Mouse (Mus musculus): ENCODE measurements around the gene Slc12a4. TPM values are rescaled to one million over a fixed set of nuclear protein-coding genes. Genes with fewer than 3 reads are reported as not detected.

The Slc12a4 gene
- total RNA-seq, 4 experiments from 2014 or later = 39.9 to 50.4 (median 43.5) TPM

GRCm38 (mm10) chr8:105971019-105971720, 5.3 kb upstream of the Slc12a4 start:
- DNase-seq (ENCODE audit: low spot score) = no peak

GRCm38 (mm10) chr8:105969367-105969766, 3.5 kb upstream of the Slc12a4 start:
- DNase-seq (ENCODE audit: low spot score) = no peak

DNA sequence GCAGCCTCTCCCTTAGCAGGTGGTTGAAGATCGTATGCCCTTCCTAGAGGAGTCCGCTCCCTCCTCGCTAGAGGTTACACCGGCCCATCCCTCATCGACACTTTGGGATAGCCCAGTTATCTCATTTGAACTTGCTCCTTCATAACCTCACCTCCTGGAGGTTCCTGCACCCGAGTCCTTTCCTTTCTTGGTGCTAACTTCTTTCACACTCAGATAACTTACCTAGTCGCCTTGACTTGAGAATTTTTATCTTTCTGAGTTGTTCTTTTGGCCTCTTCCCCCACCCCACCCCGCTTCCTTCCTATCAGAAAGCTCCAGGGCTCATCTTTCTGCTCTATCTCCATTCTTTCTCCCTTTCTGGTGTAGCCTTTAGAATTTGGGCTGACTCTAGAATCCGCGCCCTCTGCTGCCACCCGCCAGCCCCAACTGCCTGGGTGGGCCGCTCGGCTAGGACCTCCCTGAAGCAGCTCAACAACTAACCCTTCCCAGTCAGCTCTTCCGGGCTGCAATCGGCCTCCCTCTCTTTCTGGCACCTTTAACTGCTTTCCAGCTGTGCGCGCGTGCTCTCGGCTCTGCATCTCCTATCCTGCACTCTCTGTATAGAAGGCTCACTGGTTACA, 905 bp upstream of the Slc12a4 start:
- no peak for DNase-seq (ENCODE audit: low spot score)

DNA sequence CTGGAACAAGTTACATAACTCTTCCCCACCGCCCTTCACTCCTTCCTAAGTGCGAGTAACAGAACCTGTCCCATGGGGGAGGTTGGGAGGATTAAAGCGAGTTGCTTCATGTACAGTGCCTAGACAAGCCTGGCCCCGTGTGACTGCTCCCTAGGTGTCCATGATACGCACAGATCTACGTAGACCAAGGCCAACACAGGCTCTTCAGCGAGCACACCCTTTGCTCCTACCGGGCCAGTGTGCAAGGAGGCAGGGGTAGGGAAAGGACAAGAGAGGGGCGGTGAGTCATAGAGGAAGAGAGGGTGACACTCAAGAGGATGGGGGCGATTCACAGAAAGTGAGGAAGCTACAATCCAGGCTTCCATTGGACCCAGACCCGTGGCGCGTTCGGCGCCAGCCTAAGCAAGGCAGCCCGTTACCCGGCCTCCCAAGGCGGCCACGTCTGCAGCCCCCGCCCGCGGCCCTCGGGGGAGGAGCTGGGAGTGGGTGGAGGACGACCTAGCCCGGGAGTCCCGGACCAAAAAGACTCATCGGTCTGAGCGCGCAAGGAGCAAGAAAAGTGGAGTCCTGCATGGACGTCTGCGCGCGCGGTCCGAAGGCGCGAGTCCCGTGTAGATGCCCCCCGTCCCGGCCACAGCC, 512 bp downstream of the Slc12a4 start:
- peak; percentile 18 for DNase-seq (ENCODE audit: low spot score)

DNA sequence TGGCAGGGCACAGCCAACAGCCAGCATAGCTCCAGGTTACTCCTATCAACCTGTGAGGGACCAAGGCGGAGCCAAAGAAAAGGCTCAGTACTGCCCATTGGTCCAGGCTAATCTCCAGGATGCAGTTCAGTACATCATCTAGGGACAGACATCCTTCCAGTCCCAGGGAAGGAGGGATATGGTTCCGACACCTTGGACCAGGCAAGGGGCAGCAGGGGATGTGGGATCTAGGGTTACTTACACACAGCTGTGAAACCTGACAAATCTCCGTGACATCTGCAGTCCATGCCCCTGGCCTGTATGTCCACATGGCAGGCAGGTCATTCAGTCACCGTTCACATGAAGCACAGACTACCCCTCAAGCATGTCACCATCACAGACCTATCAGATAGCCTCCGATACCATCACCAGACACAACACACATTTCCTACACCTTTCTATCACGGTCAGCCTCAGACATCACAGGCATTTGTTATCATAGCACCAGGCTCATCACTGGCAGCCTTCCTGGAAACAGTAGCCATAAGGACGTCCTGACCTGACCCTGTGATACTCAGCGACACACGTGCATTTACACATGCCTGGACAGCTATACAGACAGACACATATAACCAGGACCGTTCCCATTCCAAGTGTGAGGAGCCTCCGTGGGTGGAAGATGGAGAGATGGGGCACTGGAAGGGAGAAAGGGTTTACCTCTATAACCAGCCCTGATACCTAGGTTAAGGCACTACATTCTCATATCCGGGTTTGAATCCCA, 1.2 kb downstream of the Slc12a4 start:
- DNase-seq (ENCODE audit: low spot score) = no peak

GRCm38 (mm10) chr8:105961536-105961935, 4.4 kb downstream of the Slc12a4 start:
- no peak for DNase-seq (ENCODE audit: low spot score)

DNA sequence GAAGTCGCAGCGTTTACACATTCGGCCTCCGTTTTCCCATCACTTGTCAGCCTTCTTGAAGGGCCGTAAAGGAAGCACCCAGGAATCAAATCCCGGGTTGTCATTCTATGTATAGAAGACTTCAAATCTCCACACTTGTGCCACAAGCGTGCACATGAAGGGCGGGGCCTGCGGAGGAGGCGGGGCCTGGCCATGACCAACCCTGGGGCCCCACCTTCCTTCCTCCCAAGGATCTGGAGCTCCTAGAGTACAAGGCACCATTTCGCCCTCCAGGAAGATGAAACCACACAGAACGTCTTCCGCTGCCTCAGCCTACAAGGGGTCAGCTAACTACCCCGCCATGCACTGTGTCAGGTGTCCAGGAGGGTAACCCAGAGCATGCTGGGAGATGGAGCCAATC, 4.8 kb downstream of the Slc12a4 start:
- DNase-seq (ENCODE audit: low spot score) = no peak

DNA sequence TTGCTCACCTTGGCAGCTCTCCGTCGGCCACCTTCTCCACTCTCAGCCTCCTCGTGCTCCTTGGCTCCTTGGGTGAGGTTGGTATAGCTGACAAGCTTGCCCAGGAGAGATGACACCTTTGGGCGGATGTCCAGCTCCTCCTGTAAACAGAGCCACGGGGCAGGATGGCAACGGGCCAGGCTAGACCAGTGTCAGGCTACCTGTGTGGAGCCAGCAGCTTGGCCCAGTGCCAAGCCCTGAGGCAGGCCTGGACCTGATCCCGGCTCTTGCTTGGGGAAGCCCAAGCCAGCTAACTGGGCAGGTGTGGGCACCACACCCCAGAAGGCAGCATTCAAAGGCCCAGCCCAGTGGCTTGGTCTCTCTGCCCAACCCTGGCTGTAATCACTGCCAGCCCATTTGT, 6.5 kb downstream of the Slc12a4 start:
- DNase-seq (ENCODE audit: low spot score) = peak; percentile 28

GRCm38 (mm10) chr8:105957813-105958212, 8.1 kb downstream of the Slc12a4 start:
- DNase-seq (ENCODE audit: low spot score) = peak; percentile 75

DNA sequence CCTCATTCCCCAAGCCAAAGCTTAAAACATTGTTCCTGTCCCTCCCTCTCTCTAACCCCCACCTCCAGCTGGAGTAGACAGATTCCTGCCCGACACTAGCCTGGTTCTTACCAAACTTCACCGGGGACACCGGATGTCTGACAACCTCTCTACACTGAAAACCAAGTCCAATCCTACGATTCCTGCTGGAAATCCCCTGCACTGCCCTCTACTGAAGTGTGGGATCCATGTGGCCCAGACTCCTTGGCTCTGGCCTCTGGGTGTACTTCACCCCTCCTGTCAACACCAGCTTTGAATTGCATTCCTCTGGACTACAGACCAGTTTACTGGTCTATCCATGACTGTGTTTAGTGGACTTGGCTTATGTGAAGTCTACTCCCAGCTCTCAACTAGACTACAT, 9.3 kb downstream of the Slc12a4 start:
- DNase-seq (ENCODE audit: low spot score) = peak; percentile 45

DNA sequence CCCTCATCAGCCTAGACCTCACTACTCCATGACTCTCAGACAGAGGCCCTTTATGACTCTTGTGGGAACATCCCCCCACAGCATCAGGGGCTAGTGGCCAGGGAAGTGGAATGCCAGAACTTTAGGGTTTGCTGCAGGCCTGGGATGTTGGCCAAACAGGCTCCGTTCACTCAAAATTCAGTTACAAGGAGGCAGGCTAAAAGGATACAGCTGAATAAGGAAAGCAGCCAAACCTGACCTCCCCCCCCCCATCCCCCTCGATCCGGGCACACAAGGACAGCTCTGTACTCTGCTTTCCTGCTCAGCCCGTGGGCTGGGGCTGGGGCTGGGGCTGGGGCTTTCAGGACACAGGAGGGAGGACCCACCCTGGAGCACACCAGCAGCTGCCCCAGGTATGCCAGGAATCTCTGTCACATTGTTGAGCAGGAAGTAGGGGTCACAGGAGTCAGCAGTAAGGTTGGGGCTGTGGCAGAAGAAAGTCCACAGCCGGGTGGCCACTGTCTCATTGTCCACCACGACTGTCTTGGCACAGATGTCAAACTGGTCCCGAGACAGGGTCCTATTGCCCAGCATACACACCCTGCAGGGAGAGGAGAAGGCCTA, 14.7 kb downstream of the Slc12a4 start:
- DNase-seq (ENCODE audit: low spot score) = peak; percentile 33

DNA sequence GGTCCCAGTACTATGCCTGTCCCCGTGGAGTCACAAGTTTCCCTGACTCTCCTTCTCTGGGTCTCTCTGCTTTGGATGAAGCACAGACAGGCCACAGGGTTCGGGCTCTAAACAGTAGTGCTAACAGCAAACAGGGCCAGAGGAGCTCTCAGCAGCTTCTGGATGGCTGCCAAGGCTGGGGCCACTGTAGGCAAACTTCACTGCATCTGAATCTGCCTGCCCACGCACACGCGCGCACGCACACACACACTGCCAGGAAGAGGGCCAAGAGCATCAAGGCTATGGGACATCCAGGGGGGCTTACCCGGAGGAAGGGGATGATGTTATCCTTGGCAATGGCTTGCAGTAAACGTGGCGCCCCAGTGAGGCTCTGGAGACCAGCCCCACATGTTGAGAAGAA, 16.5 kb downstream of the Slc12a4 start:
- no peak for DNase-seq (ENCODE audit: low spot score)

- no peak for DNase-seq (ENCODE audit: low spot score)
Measured at GRCm38 (mm10) chr8:105943321-105943739, 22.6 kb downstream of the Slc12a4 start, which contains the start of gene Lcat. TSS of gene Lcat (minus strand) at chr8:105943382.

GRCm38 (mm10) chr8:105942542-105942941, 23.4 kb downstream of the Slc12a4 start:
- no peak for DNase-seq (ENCODE audit: low spot score)

- no peak for DNase-seq (ENCODE audit: low spot score)
Measured at GRCm38 (mm10) chr8:105942026-105942425, 23.9 kb downstream of the Slc12a4 start.

DNA sequence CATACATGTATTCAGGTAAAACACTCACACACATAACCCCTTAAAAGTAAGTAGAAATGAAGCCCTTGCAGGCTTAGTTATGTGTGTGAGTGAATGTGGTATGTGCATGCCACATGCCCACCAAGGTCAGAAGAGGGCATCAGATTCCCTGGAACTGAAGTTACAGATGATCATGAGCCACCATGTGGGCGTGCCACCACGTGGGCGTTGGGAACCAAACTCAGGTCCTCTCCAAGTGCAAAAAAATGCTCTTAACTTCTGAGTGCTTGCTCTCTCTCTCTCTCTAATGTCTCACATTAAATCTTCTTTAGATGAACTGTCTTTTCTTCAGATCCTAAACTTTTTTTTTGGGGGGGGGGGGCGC, 27.6 kb downstream of the Slc12a4 start, which contains the start of gene Psmb10:
Gene Psmb10, minus strand, starts transcription at position 139 of the 364 bp plus-strand sequence.
- DNase-seq (ENCODE audit: low spot score) = no peak

- DNase-seq (ENCODE audit: low spot score) = peak; percentile 63
Measured at GRCm38 (mm10) chr8:105937496-105938305, 28.2 kb downstream of the Slc12a4 start.

- DNase-seq (ENCODE audit: low spot score) = peak; percentile 90
Measured at GRCm38 (mm10) chr8:105936866-105937475, 28.9 kb downstream of the Slc12a4 start.

DNA sequence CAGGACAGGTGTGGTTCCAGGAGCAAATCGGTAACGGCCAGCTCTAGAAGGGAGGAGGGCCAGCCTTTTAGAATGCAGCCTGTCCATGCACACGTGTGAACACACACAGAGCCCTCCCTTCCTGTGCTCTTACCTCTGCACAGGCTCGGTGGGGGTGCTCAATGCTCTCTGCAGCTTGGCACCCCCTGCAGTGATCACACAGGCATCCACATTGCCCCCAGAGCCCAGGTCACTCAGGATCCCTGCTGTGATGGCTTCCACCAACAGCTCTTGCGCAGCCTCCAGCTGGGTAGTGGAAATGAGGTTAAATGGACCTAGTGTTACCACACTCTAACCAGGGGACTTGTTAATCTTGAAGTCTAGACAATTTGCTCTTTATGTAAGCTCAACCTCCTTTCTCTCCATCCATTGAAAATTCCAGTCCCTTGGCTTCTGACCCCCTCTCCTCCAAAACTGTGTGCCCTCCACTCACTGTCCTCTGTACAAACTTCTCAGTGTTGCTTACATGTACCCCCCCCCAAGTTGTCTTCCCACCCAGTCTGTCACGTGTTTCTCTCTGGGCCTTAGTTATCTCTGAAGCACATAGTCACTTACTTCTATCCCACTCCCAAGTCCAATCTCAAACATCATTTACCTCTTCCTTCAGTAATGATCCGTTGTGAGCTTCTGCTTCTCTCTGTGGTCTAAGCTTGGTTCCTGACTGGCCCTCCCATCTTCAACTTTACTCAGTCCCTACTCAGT, 29.9 kb downstream of the Slc12a4 start:
- DNase-seq (ENCODE audit: low spot score) = no peak

GRCm38 (mm10) chr8:105935105-105935504, 30.8 kb downstream of the Slc12a4 start:
- DNase-seq (ENCODE audit: low spot score) = no peak

Measured in heart, adult 8-10 months (tissue).